Mouse (Mus musculus) frontal cortex, postnatal 10 days (tissue): Measurements from ENCODE around the gene Zfp984.
"Not testable (repeated sequence)": the region's sequence is repeated elsewhere in the genome, so short reads cannot be mapped to it uniquely, and the experiment has no call there.

Source experiments
- DNase-seq, 2 experiments: peaks; one replicate each; pipeline ENCODE4 v3.0.0; 2022; ENCODE audit warnings: low spot score in 2 of 2, mixed read lengths in 1 of 2

The Zfp984 gene

GRCm38 (mm10) chr4:147809292-147809965 lies at the start of gene Zfp984:
Gene Zfp984 (minus strand): TSS chr4:147809788.
- DNase-seq: peak in 1 of 2 experiments; percentile 11

- no peak for DNase-seq
Measured at GRCm38 (mm10) chr4:147850776-147851175, 41.2 kb upstream of the Zfp984 start.

- DNase-seq: no peak
Measured at GRCm38 (mm10) chr4:147848584-147848991, 39.0 kb upstream of the Zfp984 start.

GRCm38 (mm10) chr4:147847614-147848583 lies 38.3 kb upstream of the Zfp984 start, which contains the start of gene Zfp933:
Gene Zfp933 (minus strand): TSS chr4:147848366.
- DNase-seq: peak; percentile 55 to 65

GRCm38 (mm10) chr4:147842871-147843270 lies 33.3 kb upstream of the Zfp984 start:
- DNase-seq: no peak

GRCm38 (mm10) chr4:147839282-147839681 lies 29.7 kb upstream of the Zfp984 start:
- not testable (repeated sequence) for DNase-seq

- no peak for DNase-seq
Measured at GRCm38 (mm10) chr4:147824389-147824788, 14.8 kb upstream of the Zfp984 start.

GRCm38 (mm10) chr4:147821414-147821813 lies 11.8 kb upstream of the Zfp984 start:
- DNase-seq: not testable (repeated sequence)

GRCm38 (mm10) chr4:147819659-147820058 lies 10.1 kb upstream of the Zfp984 start:
- not testable (repeated sequence) for DNase-seq

- DNase-seq: no peak
Measured at GRCm38 (mm10) chr4:147814592-147815167, 5.1 kb upstream of the Zfp984 start.

GRCm38 (mm10) chr4:147813249-147813765 lies 3.7 kb upstream of the Zfp984 start:
- DNase-seq: no peak

GRCm38 (mm10) chr4:147809966-147810304 lies 347 bp upstream of the Zfp984 start:
- not testable (repeated sequence) for DNase-seq

GRCm38 (mm10) chr4:147808483-147808882 lies 1.1 kb downstream of the Zfp984 start:
- DNase-seq: not testable (repeated sequence)

- not testable (repeated sequence) for DNase-seq
Measured at GRCm38 (mm10) chr4:147795308-147795707, 14.3 kb downstream of the Zfp984 start.

- DNase-seq: not testable (repeated sequence)
Measured at GRCm38 (mm10) chr4:147794026-147794665, 15.4 kb downstream of the Zfp984 start.

GRCm38 (mm10) chr4:147793390-147793916 lies 16.1 kb downstream of the Zfp984 start:
- not testable (repeated sequence) for DNase-seq

- DNase-seq: not testable (repeated sequence)
Measured at GRCm38 (mm10) chr4:147791729-147792128, 17.9 kb downstream of the Zfp984 start.

- DNase-seq: not testable (repeated sequence)
Measured at GRCm38 (mm10) chr4:147746255-147746654, 63.3 kb downstream of the Zfp984 start.

- not testable (repeated sequence) for DNase-seq
Measured at GRCm38 (mm10) chr4:147738636-147739369, 70.8 kb downstream of the Zfp984 start.
